Mouse (Mus musculus): ENCODE measurements around the gene Slc2a3.

Slc2a3 gene

Small RNA genes within 50 kb of the gene (microRNA-seq; reads per million reads assigned to microRNA genes)
- gene Mir7231 = 0.12 to 0.23 reads per million in 2 experiments

Measured in adrenal gland (tissue).